Mouse (Mus musculus) E14TG2a.4 (cell line): ENCODE data around the gene Fabp3.

Source experiments
- CTCF ChIP-seq: conservative IDR thresholded peaks from 2 replicates; pipeline ENCODE4 v1.5.1; 2014; ENCODE audit warnings: low read length
- NANOG ChIP-seq: IDR thresholded peaks from 2 replicates; pipeline ENCODE4 v1.6.1; 2014; ENCODE audit warnings: borderline replicate concordance, low read length, mixed read lengths
- POU5F1 ChIP-seq: IDR thresholded peaks from 2 replicates; pipeline ENCODE4 v1.6.1; 2014; ENCODE audit warnings: low read length, borderline replicate concordance

DNA sequence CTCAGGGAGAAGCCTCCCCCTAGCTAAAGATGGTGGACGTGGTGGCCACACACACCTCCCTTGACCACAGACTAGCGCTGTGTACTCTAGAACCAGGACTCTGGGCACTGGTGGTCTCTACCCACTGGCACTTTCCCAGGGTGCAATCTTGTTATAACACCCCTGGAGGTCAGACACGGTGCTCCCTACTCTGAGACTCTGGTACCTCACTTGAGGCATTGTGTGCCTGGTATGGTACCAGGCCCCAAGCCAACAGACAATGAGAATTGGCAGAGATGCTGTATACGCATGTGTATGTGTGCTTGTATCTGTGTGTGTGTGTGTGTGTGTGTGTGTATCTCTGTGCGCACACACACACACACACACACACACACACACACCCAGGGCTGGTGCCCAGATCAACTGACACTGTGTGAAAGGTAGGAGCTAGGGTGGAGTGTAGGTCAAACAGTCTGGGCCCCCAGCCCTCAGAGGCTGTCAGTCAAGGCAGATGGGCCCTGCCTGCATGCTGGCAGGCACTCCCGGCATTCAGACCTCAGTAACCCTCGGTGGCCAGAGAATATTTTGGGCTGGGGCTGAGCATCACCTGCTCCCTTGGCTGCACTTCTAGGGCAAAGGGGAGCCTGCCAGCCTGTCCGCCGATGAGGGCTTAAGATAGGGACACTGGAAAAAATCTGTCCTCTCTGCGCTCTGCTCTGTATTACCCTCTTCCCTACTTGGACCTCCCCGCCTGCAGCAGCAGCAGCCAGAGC, 9.3 kb upstream of the Fabp3 start:
- TF ChIP-seq CTCF (no peak), POU5F1 (no peak), NANOG (no peak)
